Mouse (Mus musculus): ENCODE measurements around the gene Snrnp40. TPM values are rescaled to one million over a fixed set of nuclear protein-coding genes. Genes with fewer than 3 reads are reported as not detected.

The Snrnp40 gene
- polyA plus RNA-seq, 1 experiment, result 24.3 TPM

DNA sequence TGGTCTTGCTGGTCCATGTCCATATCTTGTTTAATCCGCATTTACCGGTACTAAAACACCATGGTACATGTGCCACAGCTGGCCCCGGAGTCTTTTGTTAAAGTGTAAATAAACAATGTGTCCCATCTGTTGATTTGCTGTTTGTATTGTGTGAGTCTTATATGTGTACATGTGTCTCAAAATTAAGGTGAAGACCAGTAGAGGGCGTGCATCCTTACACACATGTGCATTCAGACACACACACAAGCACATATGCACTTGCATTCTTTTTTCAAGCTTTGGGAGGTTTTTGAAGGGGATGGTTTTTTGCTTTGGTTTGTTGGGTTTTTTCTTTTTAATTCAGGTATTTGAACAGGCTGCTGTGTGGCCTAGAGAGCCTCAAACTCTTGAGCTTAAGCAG lies 16.7 kb downstream of the Snrnp40 start:
- no peaks in the 10 kb centered on the region for H3K4me1 ChIP-seq (ENCODE audit: control insufficient read depth, insufficient read depth, low read length)
- TF ChIP-seq POLR2A (IDR thresholded peaks at IDR 0.05; ENCODE audit: borderline replicate concordance, low read depth, low read length), result no peak
- no peak for TF ChIP-seq CTCF (IDR thresholded peaks at IDR 0.05; ENCODE audit: low read depth, low read length)
- H3K4me3 ChIP-seq (ENCODE audit: insufficient read depth, low read length), result no peak overlapping the region
- no peak overlapping the region for H3K27ac ChIP-seq (ENCODE audit: insufficient read depth, low read depth, low read length)

DNA sequence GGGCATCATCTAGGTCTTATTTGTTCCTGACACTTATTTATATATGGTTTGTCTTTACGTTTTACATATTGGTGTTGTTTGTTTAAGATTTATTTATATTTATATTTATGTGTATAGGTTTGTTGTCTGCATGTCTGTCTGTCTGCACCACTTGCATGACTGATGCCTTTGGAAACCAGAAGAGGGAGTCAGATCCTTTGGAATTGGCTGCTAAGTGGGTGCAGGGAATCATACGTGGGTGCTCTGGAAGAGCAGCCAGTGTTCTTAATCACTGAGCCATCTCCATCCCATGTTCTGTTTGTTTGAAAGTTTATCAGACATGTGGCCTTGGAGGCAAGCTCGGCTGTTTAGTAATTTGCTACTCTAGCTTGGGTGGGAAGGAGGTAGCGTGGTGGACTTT lies 17.6 kb downstream of the Snrnp40 start:
- no peaks in the 10 kb centered on the region for H3K4me1 ChIP-seq (ENCODE audit: control insufficient read depth, insufficient read depth, low read length)
- H3K27ac ChIP-seq (ENCODE audit: insufficient read depth, low read depth, low read length), result no peak overlapping the region
- H3K4me3 ChIP-seq (ENCODE audit: insufficient read depth, low read length), result no peak overlapping the region
- TF ChIP-seq POLR2A (IDR thresholded peaks at IDR 0.05; ENCODE audit: borderline replicate concordance, low read depth, low read length) (no peak), CTCF (IDR thresholded peaks at IDR 0.05; ENCODE audit: low read depth, low read length) (no peak)

DNA sequence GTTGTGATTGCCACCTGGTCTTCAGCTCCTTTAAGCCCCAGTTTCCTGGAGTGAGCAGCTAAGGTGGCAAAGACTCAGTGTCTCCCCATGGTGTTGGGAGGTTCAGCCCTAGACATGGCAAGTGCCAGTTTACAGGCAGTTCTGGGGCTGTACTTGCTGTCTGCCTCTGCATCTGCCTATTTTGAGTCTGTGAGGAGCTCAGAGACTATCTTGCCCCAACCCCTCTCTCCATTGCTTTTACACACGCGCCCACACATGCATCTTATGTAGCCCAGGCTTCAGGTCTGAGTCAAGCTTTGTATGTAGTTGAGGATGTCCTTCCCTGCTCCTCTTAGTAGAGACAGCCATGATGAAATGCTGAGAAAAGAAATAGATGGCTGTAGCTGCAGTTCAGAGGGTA lies 19.2 kb downstream of the Snrnp40 start:
- Histone ChIP-seq H3K4me1 (ENCODE audit: control insufficient read depth, insufficient read depth, low read length) (peaks cover 2% of the 10 kb centered on the region; the same call in 1 of the 2 replicates), H3K4me3 (ENCODE audit: insufficient read depth, low read length) (no peak overlapping the region), H3K27ac (ENCODE audit: insufficient read depth, low read depth, low read length) (no peak overlapping the region)
- TF ChIP-seq POLR2A (IDR thresholded peaks at IDR 0.05; ENCODE audit: borderline replicate concordance, low read depth, low read length) (no peak), CTCF (IDR thresholded peaks at IDR 0.05; ENCODE audit: low read depth, low read length) (no peak)

DNA sequence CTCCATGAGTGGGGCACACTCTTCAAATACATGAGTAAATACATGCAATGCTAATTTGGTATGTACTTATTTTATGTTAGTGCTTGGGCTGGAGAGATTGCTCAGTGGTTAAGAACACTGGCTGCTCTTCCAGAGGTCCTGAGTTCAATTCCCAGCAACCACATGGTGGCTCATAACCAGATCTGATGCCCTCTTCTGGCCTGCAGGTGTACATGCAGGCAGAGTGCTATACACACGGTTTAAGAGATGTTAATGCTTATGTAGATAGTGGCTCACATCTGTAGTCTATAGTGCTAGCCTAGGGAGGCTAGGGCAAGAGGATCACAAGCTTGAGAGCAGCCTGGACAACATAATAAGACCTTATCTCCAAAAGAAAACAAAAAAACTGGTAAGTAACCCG lies 20.5 kb downstream of the Snrnp40 start:
- Histone ChIP-seq H3K27ac (ENCODE audit: insufficient read depth, low read depth, low read length) (no peak overlapping the region), H3K4me3 (ENCODE audit: insufficient read depth, low read length) (no peak overlapping the region), H3K4me1 (ENCODE audit: control insufficient read depth, insufficient read depth, low read length) (peaks cover 5% of the 10 kb centered on the region; the same call in 1 of the 2 replicates)
- TF ChIP-seq CTCF (IDR thresholded peaks at IDR 0.05; ENCODE audit: low read depth, low read length) (no peak), POLR2A (IDR thresholded peaks at IDR 0.05; ENCODE audit: borderline replicate concordance, low read depth, low read length) (no peak)

DNA sequence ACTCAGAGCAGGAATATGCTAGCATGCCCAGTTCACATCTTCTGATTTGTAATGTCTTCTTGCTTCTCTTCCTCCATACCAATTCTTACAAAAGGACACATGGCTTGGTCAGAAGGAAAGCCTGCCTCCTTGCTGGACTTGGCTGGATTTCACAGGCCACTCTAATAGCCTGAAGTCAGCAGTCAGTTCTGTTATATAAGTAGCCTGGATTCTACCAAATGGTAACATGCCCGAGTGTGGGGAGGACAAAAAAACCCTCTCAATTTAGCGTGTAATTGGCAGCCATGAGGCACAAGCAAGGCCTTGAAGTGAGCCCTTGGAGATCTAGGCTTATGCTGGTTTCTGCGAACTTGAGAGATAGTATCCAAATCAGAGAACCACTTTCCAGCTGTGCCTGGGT lies 27.3 kb downstream of the Snrnp40 start:
- Histone ChIP-seq H3K27ac (ENCODE audit: insufficient read depth, low read depth, low read length) (no peak overlapping the region), H3K4me3 (ENCODE audit: insufficient read depth, low read length) (no peak overlapping the region), H3K4me1 (ENCODE audit: control insufficient read depth, insufficient read depth, low read length) (peaks cover 18% of the 10 kb centered on the region)
- TF ChIP-seq CTCF (IDR thresholded peaks at IDR 0.05; ENCODE audit: low read depth, low read length), result no peak
- no peak for TF ChIP-seq POLR2A (IDR thresholded peaks at IDR 0.05; ENCODE audit: borderline replicate concordance, low read depth, low read length)

DNA sequence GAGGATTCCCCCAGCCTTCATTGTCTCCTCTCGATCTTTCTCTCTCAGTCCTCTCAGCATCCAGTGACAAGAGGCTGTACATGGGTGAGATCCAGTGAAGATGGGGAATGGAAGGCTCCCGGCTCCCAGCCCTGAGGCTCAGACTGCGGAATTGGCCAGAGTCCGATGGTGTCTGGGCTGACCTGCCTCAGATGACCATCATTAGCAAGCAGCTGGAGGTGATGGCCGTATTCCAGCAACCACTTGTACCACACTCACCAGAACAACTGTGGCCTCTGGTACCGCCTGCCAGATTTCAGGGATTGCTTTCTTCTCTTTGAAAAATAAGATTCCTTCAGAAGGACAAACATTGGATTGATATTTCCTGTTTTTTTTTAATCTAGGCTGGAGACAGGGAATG lies 29.6 kb downstream of the Snrnp40 start:
- Histone ChIP-seq H3K27ac (ENCODE audit: insufficient read depth, low read depth, low read length) (no peak overlapping the region), H3K4me3 (ENCODE audit: insufficient read depth, low read length) (no peak overlapping the region), H3K4me1 (ENCODE audit: control insufficient read depth, insufficient read depth, low read length) (peaks cover 12% of the 10 kb centered on the region)
- TF ChIP-seq CTCF (IDR thresholded peaks at IDR 0.05; ENCODE audit: low read depth, low read length), result no peak
- TF ChIP-seq POLR2A (IDR thresholded peaks at IDR 0.05; ENCODE audit: borderline replicate concordance, low read depth, low read length), result no peak

DNA sequence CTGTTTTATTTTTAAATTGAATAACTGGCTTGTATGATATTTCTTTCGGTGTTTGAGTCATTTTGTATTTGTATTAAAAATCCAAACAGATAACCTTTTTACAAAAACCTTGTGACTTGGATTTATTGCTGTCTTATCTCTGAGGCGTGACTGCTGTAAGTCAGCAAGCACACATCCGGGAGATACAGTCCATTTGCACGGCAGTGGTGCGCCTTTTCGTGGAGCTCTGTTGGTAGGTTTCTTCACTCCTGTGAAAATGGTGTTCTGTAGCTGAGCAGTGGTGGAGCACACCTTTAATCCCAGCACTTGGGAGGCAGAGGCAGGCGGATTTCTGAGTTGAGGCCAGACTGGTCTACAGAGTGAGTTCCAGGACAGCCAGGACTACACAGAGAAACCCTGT lies 30.0 kb downstream of the Snrnp40 start:
- no peak overlapping the region for H3K4me3 ChIP-seq (ENCODE audit: insufficient read depth, low read length)
- no peak for TF ChIP-seq CTCF (IDR thresholded peaks at IDR 0.05; ENCODE audit: low read depth, low read length)
- no peak for TF ChIP-seq POLR2A (IDR thresholded peaks at IDR 0.05; ENCODE audit: borderline replicate concordance, low read depth, low read length)
- H3K4me1 ChIP-seq (ENCODE audit: control insufficient read depth, insufficient read depth, low read length), result peaks cover 12% of the 10 kb centered on the region; the same call in 1 of the 2 replicates
- H3K27ac ChIP-seq (ENCODE audit: insufficient read depth, low read depth, low read length), result no peak overlapping the region

DNA sequence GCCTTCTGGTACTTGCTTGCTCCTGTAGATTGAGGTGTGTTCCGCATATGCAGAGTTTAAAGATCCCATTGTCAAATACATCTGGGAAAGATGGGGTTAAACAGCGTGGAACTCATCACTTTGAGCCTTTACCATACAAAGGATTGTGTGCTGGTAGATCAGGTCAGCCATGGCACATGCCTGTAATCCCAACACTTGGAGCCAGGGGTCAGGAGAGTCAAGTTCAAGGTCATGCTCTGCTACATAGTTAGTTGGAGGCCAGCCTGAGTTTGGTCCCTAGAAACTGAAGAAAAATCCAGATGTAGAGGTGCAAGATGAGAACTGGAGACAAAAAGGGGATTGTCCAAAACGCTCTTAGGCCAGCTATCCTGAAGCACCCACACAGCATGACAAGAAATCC lies 31.3 kb downstream of the Snrnp40 start:
- Histone ChIP-seq H3K4me3 (ENCODE audit: insufficient read depth, low read length) (no peak overlapping the region), H3K27ac (ENCODE audit: insufficient read depth, low read depth, low read length) (no peak overlapping the region), H3K4me1 (ENCODE audit: control insufficient read depth, insufficient read depth, low read length) (peaks cover 7% of the 10 kb centered on the region; the same call in 1 of the 2 replicates)
- no peak for TF ChIP-seq POLR2A (IDR thresholded peaks at IDR 0.05; ENCODE audit: borderline replicate concordance, low read depth, low read length)
- no peak for TF ChIP-seq CTCF (IDR thresholded peaks at IDR 0.05; ENCODE audit: low read depth, low read length)

Other genes with a start within 250 kb of the Snrnp40 start
- not detected in 2 replicates for gene Hcrtr1, start 220.8 kb upstream of the Snrnp40 start, polyA plus RNA-seq (2012; ENCODE audit: insufficient read depth, insufficient read length, missing spikeins)
- 0.58 and 0.92 TPM in 2 replicates for gene Tinagl1, start 185.0 kb upstream of the Snrnp40 start, polyA plus RNA-seq (2012; ENCODE audit: insufficient read depth, insufficient read length, missing spikeins)
- gene Gm853, start 137.7 kb upstream of the Snrnp40 start, polyA plus RNA-seq (2012; ENCODE audit: insufficient read depth, insufficient read length, missing spikeins), result not detected in 2 replicates
- 1.0 and 1.3 TPM in 2 replicates for gene Serinc2, start 80.9 kb upstream of the Snrnp40 start, polyA plus RNA-seq (2012; ENCODE audit: insufficient read depth, insufficient read length, missing spikeins)
- gene Fabp3, start 51.5 kb upstream of the Snrnp40 start, polyA plus RNA-seq (2012; ENCODE audit: insufficient read depth, insufficient read length, missing spikeins), result 3.0 and 3.9 TPM in 2 replicates
- not detected in 2 replicates for gene Gm10570, start 51.5 kb upstream of the Snrnp40 start, polyA plus RNA-seq (2012; ENCODE audit: insufficient read depth, insufficient read length, missing spikeins)
- gene Zcchc17, start 189 bp upstream of the Snrnp40 start, polyA plus RNA-seq (2012; ENCODE audit: insufficient read depth, insufficient read length, missing spikeins), result 40.5 and 42.9 TPM in 2 replicates
- 0.54 TPM in 1 of 2 replicates, not detected in the other for gene Nkain1, start 214.0 kb downstream of the Snrnp40 start, polyA plus RNA-seq (2012; ENCODE audit: insufficient read depth, insufficient read length, missing spikeins)